Mouse (Mus musculus): ENCODE data around the gene Syt1.

DNA sequence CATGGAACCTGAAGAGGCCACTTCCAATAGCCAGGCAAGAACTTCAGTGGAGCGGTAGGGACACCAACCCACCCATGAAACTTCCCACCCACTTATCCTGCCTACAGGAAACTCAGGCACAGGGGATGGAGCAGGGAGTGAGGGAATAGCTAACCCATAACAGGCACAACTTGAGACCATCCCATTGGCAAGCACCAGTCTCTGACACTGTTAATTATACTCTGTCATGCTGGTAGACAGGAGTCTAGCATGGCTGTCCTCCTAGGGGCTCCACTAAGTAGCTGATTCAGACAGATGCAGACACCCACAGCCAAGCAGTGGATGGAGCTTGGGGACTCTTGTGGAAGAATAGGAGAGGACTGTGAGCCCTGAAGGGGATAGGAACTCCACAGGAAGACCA, 105.5 kb downstream of the Syt1 start:
- TF ChIP-seq CTCF (IDR thresholded peaks at IDR 0.05) = no peak
- TF ChIP-seq POLR2A (IDR thresholded peaks at IDR 0.05; ENCODE audit: insufficient read depth, low read depth, low read length) = no peak
